Mouse (Mus musculus) intestine, embryonic 14.5 days (tissue): ENCODE data around the gene Hnrnpl. TPM values are rescaled to one million over a fixed set of nuclear protein-coding genes. Genes with fewer than 3 reads are reported as not detected.

Experiments
- ATAC-seq: fragments of 200-750 bp; cut with Nextera tagmentation; replicated peaks from 2 replicates; pipeline ENCODE4 v1.8.0; 2017; ENCODE audit warnings: low read depth, moderate number of reproducible peaks, moderate TSS enrichment, moderate library complexity; ENCODE audit not compliant: low FRiP score, low TSS enrichment
- DNase-seq: peaks from one replicate; pipeline ENCODE4 v3.0.0-alpha.2; 2018; ENCODE audit warnings: low spot score
- H3K27ac ChIP-seq: fragments of 300-500 bp; sonication (generic); 2 replicates; pipeline ENCODE4 v1.5.1; 2014; ENCODE audit warnings: low read depth, mild to moderate bottlenecking, control low read depth
- H3K27me3 ChIP-seq: fragments of 300-500 bp; sonication (generic); replicated peaks from 2 replicates; pipeline ENCODE4 v1.6.1; 2014; ENCODE audit warnings: low read length, control low read depth; ENCODE audit not compliant: control insufficient read depth, insufficient read depth
- H3K36me3 ChIP-seq: fragments of 300-500 bp; sonication (generic); 2 replicates; pipeline ENCODE4 v1.6.1; 2014; ENCODE audit warnings: low read length, control low read depth; ENCODE audit not compliant: control insufficient read depth, insufficient read depth
- H3K4me1 ChIP-seq: fragments of 300-500 bp; sonication (generic); replicated peaks from 2 replicates; pipeline ENCODE4 v1.6.1; 2014; ENCODE audit warnings: low read length, control low read depth, mixed read lengths; ENCODE audit not compliant: control insufficient read depth, insufficient read depth
- H3K4me2 ChIP-seq: fragments of 300-500 bp; sonication (generic); 2 replicates; pipeline ENCODE4 v1.6.1; 2014; ENCODE audit warnings: low read length
- H3K4me3 ChIP-seq: fragments of 300-500 bp; sonication (generic); 2 replicates; pipeline ENCODE4 v1.5.1; 2014; ENCODE audit warnings: low read depth, low read length, control low read depth, mixed read lengths
- H3K9ac ChIP-seq: fragments of 300-500 bp; sonication (generic); 2 replicates; pipeline ENCODE4 v1.6.1; 2014; ENCODE audit warnings: mild to moderate bottlenecking, low read length
- H3K9me3 ChIP-seq: fragments of 300-500 bp; sonication (generic); 2 replicates; pipeline ENCODE4 v1.6.1; 2016; ENCODE audit warnings: low read length, control low read depth; ENCODE audit not compliant: control insufficient read depth
- WGBS: fragments of 180-500 bp; shearing (Covaris S2); extraction: QIAGEN DNeasy Blood & Tissue Kit; methylation state at CpG from one replicate; pipeline ENCODE4 v1.1.7; 2014; 5-methylcytosine and 5-hydroxymethylcytosine counted together
- polyA plus RNA-seq: library from polyadenylated mRNA; unstranded; fragments of >200 nt; fragmentation: Nextera tagmentation; extraction: Ambion mirVana; gene quantifications from 2 replicates; pipeline ENCODE4 v1.2.1, GENCODE M21; 2014

The Hnrnpl gene
- polyA plus RNA-seq, 1 experiment from 2014 or later = 232 TPM

GRCm38 (mm10) chr7:28770309-28770708 is 38.0 kb upstream of the Hnrnpl start:
- 95% methylated on average over 3 of the region's 3 CpGs for WGBS

GRCm38 (mm10) chr7:28771867-28772266 is 36.5 kb upstream of the Hnrnpl start:
- no peak for DNase-seq
- Histone ChIP-seq H3K4me1 (peaks cover 4% of the 10 kb centered on the region), H3K9me3 (no peaks in the 10 kb centered on the region), H3K27ac (no peak overlapping the region), H3K4me2 (no peak overlapping the region), H3K36me3 (peaks cover 1% of the 10 kb centered on the region; the same call in 1 of the 2 replicates), H3K4me3 (no peak overlapping the region), H3K27me3 (no peaks in the 10 kb centered on the region), H3K9ac (no peak overlapping the region)
- ATAC-seq = no peak
- WGBS = 93% methylated on average over 11 of the region's 11 CpGs

More at GRCm38 (mm10) chr7:28770309-28770708, 38.0 kb upstream of the Hnrnpl start:
- no peak overlapping the region for H3K4me3 ChIP-seq
- no peak overlapping the region for H3K4me2 ChIP-seq
- H3K9ac ChIP-seq = no peak overlapping the region
- ATAC-seq (no peak), DNase-seq (no peak)
- no peak overlapping the region for H3K27ac ChIP-seq
- H3K27me3 ChIP-seq = no peaks in the 10 kb centered on the region
- H3K9me3 ChIP-seq = no peaks in the 10 kb centered on the region
- no peaks in the 10 kb centered on the region for H3K36me3 ChIP-seq
- peaks cover 10% of the 10 kb centered on the region for H3K4me1 ChIP-seq

- Histone ChIP-seq H3K36me3 (peaks cover 6% of the 10 kb centered on the region), H3K4me3 (no peak overlapping the region), H3K4me2 (no peak overlapping the region), H3K9me3 (no peaks in the 10 kb centered on the region), H3K27ac (no peak overlapping the region), H3K9ac (no peak overlapping the region), H3K4me1 (no peaks in the 10 kb centered on the region), H3K27me3 (no peaks in the 10 kb centered on the region)
- no peak for ATAC-seq
- no peak for DNase-seq
- WGBS = 75% methylated on average over 3 of the region's 3 CpGs
Observed at GRCm38 (mm10) chr7:28773163-28773562, 35.2 kb upstream of the Hnrnpl start.

GRCm38 (mm10) chr7:28774164-28774563 is 34.2 kb upstream of the Hnrnpl start:
- Histone ChIP-seq H3K4me3 (no peak overlapping the region), H3K9ac (no peak overlapping the region), H3K27me3 (no peaks in the 10 kb centered on the region), H3K4me1 (no peaks in the 10 kb centered on the region), H3K27ac (no peak overlapping the region), H3K4me2 (no peak overlapping the region), H3K36me3 (peaks cover 6% of the 10 kb centered on the region), H3K9me3 (no peaks in the 10 kb centered on the region)
- WGBS = 81% methylated on average over 12 of the region's 12 CpGs
- DNase-seq (no peak), ATAC-seq (no peak)

GRCm38 (mm10) chr7:28775129-28775528 is 33.2 kb upstream of the Hnrnpl start:
- H3K9ac ChIP-seq = no peak overlapping the region
- peaks cover 6% of the 10 kb centered on the region for H3K36me3 ChIP-seq
- no peak for DNase-seq
- H3K4me3 ChIP-seq = no peak overlapping the region
- no peaks in the 10 kb centered on the region for H3K27me3 ChIP-seq
- ATAC-seq = no peak
- H3K4me1 ChIP-seq = peaks cover under 1% of the 10 kb centered on the region; the same call in 1 of the 2 replicates
- no peaks in the 10 kb centered on the region for H3K9me3 ChIP-seq
- H3K4me2 ChIP-seq = no peak overlapping the region
- H3K27ac ChIP-seq = no peak overlapping the region
- WGBS = 85% methylated on average over 7 of the region's 7 CpGs

GRCm38 (mm10) chr7:28778825-28779224 is 29.5 kb upstream of the Hnrnpl start:
- 83% methylated on average over 9 of the region's 9 CpGs for WGBS

GRCm38 (mm10) chr7:28780067-28780658 is 28.2 kb upstream of the Hnrnpl start:
- Histone ChIP-seq H3K27ac (no peak overlapping the region; the same call in 1 of the 2 replicates), H3K9ac (no peak overlapping the region), H3K4me1 (peaks cover 7% of the 10 kb centered on the region), H3K27me3 (no peaks in the 10 kb centered on the region), H3K4me3 (no peak overlapping the region), H3K9me3 (no peaks in the 10 kb centered on the region), H3K36me3 (peaks cover 17% of the 10 kb centered on the region), H3K4me2 (no peak overlapping the region)
- WGBS = 46% methylated on average over 6 of the region's 6 CpGs
- DNase-seq = peak; percentile 98
- ATAC-seq = peak; percentile 78

More at GRCm38 (mm10) chr7:28778825-28779224, 29.5 kb upstream of the Hnrnpl start:
- no peak overlapping the region for H3K27ac ChIP-seq
- H3K36me3 ChIP-seq = peaks cover 15% of the 10 kb centered on the region
- H3K9me3 ChIP-seq = no peaks in the 10 kb centered on the region
- peaks cover 7% of the 10 kb centered on the region for H3K4me1 ChIP-seq
- no peak overlapping the region for H3K4me3 ChIP-seq
- no peaks in the 10 kb centered on the region for H3K27me3 ChIP-seq
- no peak overlapping the region for H3K9ac ChIP-seq
- no peak overlapping the region for H3K4me2 ChIP-seq
- no peak for DNase-seq
- no peak for ATAC-seq

GRCm38 (mm10) chr7:28780857-28781256 is 27.5 kb upstream of the Hnrnpl start:
- no peak for ATAC-seq
- WGBS = 78% methylated on average over 7 of the region's 7 CpGs
- H3K4me2 ChIP-seq = no peak overlapping the region
- H3K27me3 ChIP-seq = no peaks in the 10 kb centered on the region
- no peak for DNase-seq
- H3K9me3 ChIP-seq = no peaks in the 10 kb centered on the region
- no peak overlapping the region for H3K9ac ChIP-seq
- no peak overlapping the region for H3K4me3 ChIP-seq
- peaks cover 17% of the 10 kb centered on the region for H3K36me3 ChIP-seq
- peaks cover 7% of the 10 kb centered on the region for H3K4me1 ChIP-seq
- H3K27ac ChIP-seq = no peak overlapping the region

- no peaks in the 10 kb centered on the region for H3K9me3 ChIP-seq
- no peak overlapping the region for H3K4me2 ChIP-seq
- DNase-seq (no peak), ATAC-seq (no peak)
- H3K4me3 ChIP-seq = no peak overlapping the region
- 90% methylated on average over 8 of the region's 8 CpGs for WGBS
- H3K27me3 ChIP-seq = no peaks in the 10 kb centered on the region
- H3K27ac ChIP-seq = no peak overlapping the region
- no peak overlapping the region for H3K9ac ChIP-seq
- peaks cover 17% of the 10 kb centered on the region for H3K36me3 ChIP-seq
- H3K4me1 ChIP-seq = peaks cover 7% of the 10 kb centered on the region
Observed at GRCm38 (mm10) chr7:28781261-28781663, 27.1 kb upstream of the Hnrnpl start.
